Mouse (Mus musculus) lung, postnatal 0 days (tissue): ENCODE data around the gene Ccdc62.

Experiments
- CTCF ChIP-seq: IDR thresholded peaks from 2 replicates; pipeline ENCODE4 v1.5.1; 2016; ENCODE audit warnings: antibody characterized with exemption, mild to moderate bottlenecking
- EP300 ChIP-seq: IDR thresholded peaks from 2 replicates; pipeline ENCODE4 v1.6.1; 2016; ENCODE audit warnings: antibody characterized with exemption, mild to moderate bottlenecking, control low read depth

- TF ChIP-seq EP300 (no peak), CTCF (no peak)
These were observed 56.4 kb downstream of the Ccdc62 start for GRCm38 (mm10) chr5:123986925-123987324.
